Mouse (Mus musculus) testis, adult 2 months (tissue): ENCODE measurements around the gene Pnisr. TPM values are rescaled to one million over a fixed set of nuclear protein-coding genes. Genes with fewer than 3 reads are reported as not detected.

Source experiments
- H3K27ac ChIP-seq: fragments of 200-500 bp; 2 replicates; pipeline ENCODE4 v1.5.1; 2012; ENCODE audit warnings: low read depth, low read length; ENCODE audit not compliant: control insufficient read depth, insufficient read depth
- H3K27me3 ChIP-seq: fragments of 200-500 bp; 2 replicates; pipeline ENCODE4 v1.6.1; 2012; ENCODE audit warnings: mild to moderate bottlenecking, low read length, moderate library complexity; ENCODE audit not compliant: control insufficient read depth, insufficient read depth
- H3K36me3 ChIP-seq: fragments of 200-500 bp; 2 replicates; pipeline ENCODE4 v1.6.1; 2012; ENCODE audit warnings: mild to moderate bottlenecking, low read length; ENCODE audit not compliant: control insufficient read depth, insufficient read depth
- H3K4me1 ChIP-seq: fragments of 200-500 bp; 2 replicates; pipeline ENCODE4 v1.6.1; 2012; ENCODE audit warnings: low read length; ENCODE audit not compliant: control insufficient read depth, insufficient read depth
- H3K4me3 ChIP-seq: fragments of 200-500 bp; 2 replicates; pipeline ENCODE4 v1.5.1; 2012; ENCODE audit warnings: low read depth, mild to moderate bottlenecking, low read length, moderate library complexity, mixed read lengths; ENCODE audit not compliant: control insufficient read depth
- CTCF ChIP-seq: fragments of 200-500 bp; IDR thresholded peaks from 2 replicates; pipeline ENCODE4 v1.5.1; 2012; ENCODE audit warnings: low read depth, mild to moderate bottlenecking, inconsistent platforms, low read length, moderate library complexity; ENCODE audit not compliant: control insufficient read depth, insufficient read depth, insufficient replicate concordance
- POLR2A ChIP-seq: fragments of 200-500 bp; IDR thresholded peaks from 2 replicates; pipeline ENCODE4 v1.6.1; 2012; ENCODE audit warnings: low read depth, mild to moderate bottlenecking, inconsistent platforms, low read length, moderate library complexity; ENCODE audit not compliant: control insufficient read depth
- polyA plus RNA-seq: library from polyadenylated mRNA; depleted of rRNA; stranded (reverse); fragments of >200 nt; gene quantifications from 2 replicates; pipeline ENCODE4 v1.2.3, GENCODE M21; 2012; rRNA removed

The Pnisr gene
- polyA plus RNA-seq, 1 experiment = 40.6 TPM

GRCm38 (mm10) chr4:21885831-21886230 is 38.4 kb downstream of the Pnisr start:
- Histone ChIP-seq H3K27me3 (no peaks in the 10 kb centered on the region), H3K36me3 (no peaks in the 10 kb centered on the region), H3K27ac (no peak overlapping the region), H3K4me1 (no peaks in the 10 kb centered on the region), H3K4me3 (no peak overlapping the region)
- TF ChIP-seq CTCF (no peak), POLR2A (no peak)

Other genes with a start within 250 kb of the Pnisr start
- not detected in 2 replicates for gene Prdm13, start 161.6 kb upstream of the Pnisr start, polyA plus RNA-seq
- gene Ccnc, start 119.9 kb upstream of the Pnisr start, polyA plus RNA-seq = 5.8 and 9.7 TPM in 2 replicates
- 6.4 and 7.1 TPM in 2 replicates for gene Usp45, start 80.4 kb upstream of the Pnisr start, polyA plus RNA-seq
- 1.9 and 2.8 TPM in 2 replicates for gene Tstd3, start 80.4 kb upstream of the Pnisr start, polyA plus RNA-seq
- 3.2 and 3.5 TPM in 2 replicates for gene Coq3, start 32.1 kb downstream of the Pnisr start, polyA plus RNA-seq
- 1.5 and 2.2 TPM in 2 replicates for gene Faxc, start 83.7 kb downstream of the Pnisr start, polyA plus RNA-seq